Mouse (Mus musculus) lung, adult 2 months (tissue): Measurements from ENCODE around the gene Rgs4. TPM values are rescaled to one million over a fixed set of nuclear protein-coding genes. Genes with fewer than 3 reads are reported as not detected.

ENCODE experiments used
- DNase-seq: peaks from one replicate; pipeline ENCODE4 v3.0.0; 2022
- H3K4me1 ChIP-seq: fragments of 200-500 bp; 2 replicates; pipeline ENCODE4 v1.6.1; 2011; ENCODE audit warnings: low read length; ENCODE audit not compliant: control insufficient read depth, insufficient read depth
- H3K4me3 ChIP-seq: fragments of 200-500 bp; replicated peaks from 2 replicates; pipeline ENCODE3; 2011; ENCODE audit warnings: low read depth, mild to moderate bottlenecking, control low read depth, low read length; ENCODE audit errors: extremely low read depth
- CTCF ChIP-seq: fragments of 200-500 bp; IDR thresholded peaks from 2 replicates; pipeline ENCODE4 v1.5.1; 2011; ENCODE audit warnings: mild to moderate bottlenecking, low read length, control low read depth; ENCODE audit not compliant: insufficient read depth
- POLR2A ChIP-seq: fragments of 200-500 bp; IDR thresholded peaks from 2 replicates; pipeline ENCODE4 v1.6.1; 2011; ENCODE audit warnings: low read depth, mild to moderate bottlenecking, control low read depth, low read length, borderline replicate concordance; ENCODE audit errors: extremely low read depth
- WGBS: fragments of 180-500 bp; shearing (Covaris S2); methylation state at CpG from one replicate; pipeline ENCODE4 v1.1.7; 2018; 5-methylcytosine and 5-hydroxymethylcytosine counted together
- polyA plus RNA-seq: library from polyadenylated mRNA; depleted of rRNA; stranded (reverse); fragments of >200 nt; gene quantifications from 2 replicates; pipeline ENCODE4 v1.2.3, GENCODE M21; 2012; rRNA removed

Rgs4 gene
- polyA plus RNA-seq, 1 experiment, result 5.9 TPM

DNA sequence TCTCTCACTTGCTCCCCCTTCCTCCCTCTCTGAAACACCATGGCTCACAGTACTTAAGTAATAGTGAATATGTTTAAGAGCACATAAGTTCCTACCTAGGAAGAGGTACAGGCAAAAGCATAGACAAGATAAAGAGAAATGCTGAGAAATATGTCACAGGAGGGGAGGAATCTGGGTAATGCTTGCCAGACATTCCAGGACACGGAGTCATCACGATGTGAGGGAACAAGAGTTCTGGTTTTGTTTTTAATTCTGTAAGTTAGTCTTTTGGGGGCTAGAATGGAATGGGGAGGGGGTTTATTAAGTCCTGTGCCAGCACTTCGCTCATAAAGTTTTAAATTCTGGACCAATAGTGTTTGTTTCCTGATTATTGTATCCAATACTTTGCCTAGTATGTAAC, 52.1 kb downstream of the Rgs4 start:
- no peaks in the 10 kb centered on the region; the same call in 1 of the 2 replicates for H3K4me1 ChIP-seq
- WGBS, result 61% methylated on average over 3 of the region's 3 CpGs
- DNase-seq, result no peak
- H3K4me3 ChIP-seq, result no peak overlapping the region
- TF ChIP-seq POLR2A, result no peak
- TF ChIP-seq CTCF, result no peak

DNA sequence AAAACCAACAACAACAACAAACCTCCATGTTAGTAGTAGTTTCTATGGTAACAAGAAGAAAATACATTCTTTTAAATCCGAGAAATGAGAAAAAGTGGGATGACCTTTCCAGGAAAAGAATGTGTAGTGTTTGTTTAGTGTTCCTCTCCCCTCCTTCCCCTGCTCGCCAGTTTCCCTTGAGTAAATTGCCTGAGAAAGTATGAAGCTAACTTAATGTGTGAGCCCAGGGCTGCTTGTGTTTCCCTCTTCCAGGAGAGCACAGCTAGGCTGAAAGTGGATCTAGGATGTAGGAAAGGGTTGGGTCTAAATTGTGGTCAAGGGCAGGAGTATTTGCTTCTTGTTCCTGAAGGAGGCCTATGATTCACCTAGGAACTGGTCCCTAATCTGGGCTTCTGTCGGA, 53.9 kb downstream of the Rgs4 start:
- TF ChIP-seq CTCF, result no peak
- no peak for TF ChIP-seq POLR2A
- no peak overlapping the region for H3K4me3 ChIP-seq
- 44% methylated on average over 3 of the region's 3 CpGs for WGBS
- DNase-seq, result no peak
- H3K4me1 ChIP-seq, result no peaks in the 10 kb centered on the region; the same call in 1 of the 2 replicates

DNA sequence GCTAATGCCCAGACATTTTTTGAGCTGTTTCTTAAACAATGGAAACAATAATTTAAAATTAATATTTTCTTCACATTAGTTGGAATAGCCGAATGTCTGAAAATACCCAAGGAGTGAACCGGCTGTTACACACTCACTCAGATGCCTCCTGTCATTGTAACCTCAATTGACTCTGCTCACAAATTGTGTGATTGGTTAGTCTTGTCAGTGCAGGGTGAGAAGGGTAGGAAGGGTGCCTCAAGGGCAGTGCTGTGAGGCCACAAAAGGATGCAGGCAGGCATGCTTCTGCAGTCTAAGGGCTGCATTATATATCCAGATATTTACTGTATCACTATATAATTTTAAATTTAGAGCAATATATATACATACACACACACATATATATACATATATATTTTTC, 54.4 kb downstream of the Rgs4 start:
- no peak for DNase-seq
- 72% methylated on average over 2 of the region's 2 CpGs for WGBS

More for the DNA sequence above, 54.4 kb downstream of the Rgs4 start:
- no peaks in the 10 kb centered on the region; the same call in 1 of the 2 replicates for H3K4me1 ChIP-seq
- TF ChIP-seq POLR2A (no peak), CTCF (no peak)
- no peak overlapping the region for H3K4me3 ChIP-seq

Other genes with a start within 250 kb of the Rgs4 start
- 0.14 and 0.31 TPM in 2 replicates for gene Nuf2, start 216.2 kb downstream of the Rgs4 start, polyA plus RNA-seq
- gene Rgs5, start 92.1 kb downstream of the Rgs4 start, polyA plus RNA-seq, result 2.0 and 5.6 TPM in 2 replicates
- gene Ccdc190, start 181.0 kb upstream of the Rgs4 start, polyA plus RNA-seq, result 0.08 and 2.3 TPM in 2 replicates
- gene Hsd17b7, start 221.6 kb upstream of the Rgs4 start, polyA plus RNA-seq, result 5.0 and 8.8 TPM in 2 replicates